Mouse (Mus musculus) midbrain, embryonic 12.5 days (tissue): Measurements from ENCODE around the gene Slc35g2. TPM values are rescaled to one million over a fixed set of nuclear protein-coding genes. Genes with fewer than 3 reads are reported as not detected.

Experiments
- ATAC-seq: fragments of 200-750 bp; cut with Nextera tagmentation; 2 replicates; pipeline ENCODE4 v1.8.0; 2017; ENCODE audit warnings: low read depth, moderate TSS enrichment, moderate library complexity; ENCODE audit not compliant: low FRiP score
- H3K27ac ChIP-seq: fragments of 300-500 bp; sonication (generic); replicated peaks from 2 replicates; pipeline ENCODE4 v1.5.1; 2016; ENCODE audit warnings: mild to moderate bottlenecking
- H3K27me3 ChIP-seq: fragments of 300-500 bp; sonication (generic); 2 replicates; pipeline ENCODE4 v1.6.1; 2016; ENCODE audit warnings: mild to moderate bottlenecking
- H3K36me3 ChIP-seq: fragments of 300-500 bp; sonication (generic); 2 replicates; pipeline ENCODE4 v1.6.1; 2016
- H3K4me1 ChIP-seq: fragments of 300-500 bp; sonication (generic); 2 replicates; pipeline ENCODE4 v1.6.1; 2016
- H3K4me2 ChIP-seq: fragments of 300-500 bp; sonication (generic); replicated peaks from 2 replicates; pipeline ENCODE4 v1.6.1; 2016; ENCODE audit warnings: mild to moderate bottlenecking, moderate library complexity
- H3K4me3 ChIP-seq: fragments of 300-500 bp; sonication (generic); 2 replicates; pipeline ENCODE4 v1.5.1; 2016; ENCODE audit warnings: mild to moderate bottlenecking
- H3K9ac ChIP-seq: fragments of 300-500 bp; sonication (generic); replicated peaks from 2 replicates; pipeline ENCODE4 v1.6.1; 2016; ENCODE audit warnings: mild to moderate bottlenecking, moderate library complexity
- H3K9me3 ChIP-seq: fragments of 300-500 bp; sonication (generic); 2 replicates; pipeline ENCODE4 v1.6.1; 2016; ENCODE audit warnings: mild to moderate bottlenecking
- WGBS: fragments of 180-500 bp; shearing (Covaris S2); methylation state at CpG from one replicate; pipeline ENCODE4 v1.1.7; 2016; 5-methylcytosine and 5-hydroxymethylcytosine counted together
- polyA plus RNA-seq: library from polyadenylated mRNA; unstranded; fragments of >200 nt; fragmentation: Nextera tagmentation; extraction: Ambion mirVana; gene quantifications from 2 replicates; pipeline ENCODE4 v1.2.1, GENCODE M21; 2016

The Slc35g2 gene
- 6.7 and 8.9 TPM in 2 replicates for polyA plus RNA-seq

GRCm38 (mm10) chr9:100570626-100571233 is at the start of gene Slc35g2:
Gene Slc35g2, minus strand, starts transcription at chr9:100571090.
- ATAC-seq, result peak; percentile 94
- H3K4me3 ChIP-seq, result peak within 1 kb of the TSS; percentile 70
- H3K36me3 ChIP-seq, result no peaks in the 10 kb centered on the region
- H3K4me1 ChIP-seq, result peaks cover 18% of the 10 kb centered on the region
- peak within 1 kb of the TSS; percentile 73 for H3K9ac ChIP-seq
- peaks cover 6% of the 10 kb centered on the region; the same call in 1 of the 2 replicates for H3K27me3 ChIP-seq
- H3K27ac ChIP-seq, result peak within 1 kb of the TSS; percentile 50
- under 1% methylated on average over 55 of the region's 55 CpGs for WGBS
- peak within 1 kb of the TSS; percentile 81 for H3K4me2 ChIP-seq
- no peaks in the 10 kb centered on the region for H3K9me3 ChIP-seq

GRCm38 (mm10) chr9:100616947-100617346 is 46.1 kb upstream of the Slc35g2 start:
- Histone ChIP-seq H3K4me2 (0 out of 2 replicates have a peak overlapping the region, but pooled peaks have one; percentile 14), H3K4me1 (peaks cover 15% of the 10 kb centered on the region; the same call in 1 of the 2 replicates), H3K27me3 (no peaks in the 10 kb centered on the region; the same call in 1 of the 2 replicates), H3K9ac (no peak overlapping the region; the same call in 1 of the 2 replicates), H3K9me3 (no peaks in the 10 kb centered on the region), H3K36me3 (no peaks in the 10 kb centered on the region), H3K4me3 (no peak overlapping the region), H3K27ac (peak overlapping the region; percentile 49; the same call in 1 of the 2 replicates)
- 23% methylated on average over 11 of the region's 11 CpGs for WGBS
- ATAC-seq, result no peak

- no peak for ATAC-seq
- no peak overlapping the region for H3K4me3 ChIP-seq
- 73% methylated on average over 3 of the region's 3 CpGs for WGBS
- no peak overlapping the region for H3K4me2 ChIP-seq
- no peaks in the 10 kb centered on the region for H3K36me3 ChIP-seq
- H3K27me3 ChIP-seq, result no peaks in the 10 kb centered on the region; the same call in 1 of the 2 replicates
- H3K9me3 ChIP-seq, result no peaks in the 10 kb centered on the region
- H3K9ac ChIP-seq, result no peak overlapping the region
- no peak overlapping the region for H3K27ac ChIP-seq
- peaks cover 12% of the 10 kb centered on the region; the same call in 1 of the 2 replicates for H3K4me1 ChIP-seq
These were observed 42.7 kb upstream of the Slc35g2 start for GRCm38 (mm10) chr9:100613501-100614071.

- ATAC-seq, result no peak
- no peaks in the 10 kb centered on the region for H3K36me3 ChIP-seq
- H3K9ac ChIP-seq, result no peak overlapping the region
- no peak overlapping the region for H3K4me2 ChIP-seq
- peaks cover 4% of the 10 kb centered on the region; the same call in 1 of the 2 replicates for H3K4me1 ChIP-seq
- no peak overlapping the region for H3K4me3 ChIP-seq
- 64% methylated on average over 7 of the region's 7 CpGs for WGBS
- H3K9me3 ChIP-seq, result no peaks in the 10 kb centered on the region
- no peak overlapping the region for H3K27ac ChIP-seq
- H3K27me3 ChIP-seq, result no peaks in the 10 kb centered on the region
These were observed 35.2 kb upstream of the Slc35g2 start for GRCm38 (mm10) chr9:100605985-100606554.

GRCm38 (mm10) chr9:100605522-100605921 is 34.6 kb upstream of the Slc35g2 start:
- Histone ChIP-seq H3K27ac (no peak overlapping the region), H3K4me2 (no peak overlapping the region), H3K4me1 (peaks cover 4% of the 10 kb centered on the region; the same call in 1 of the 2 replicates), H3K9me3 (no peaks in the 10 kb centered on the region), H3K27me3 (no peaks in the 10 kb centered on the region), H3K4me3 (no peak overlapping the region), H3K9ac (no peak overlapping the region), H3K36me3 (no peaks in the 10 kb centered on the region)
- ATAC-seq, result no peak
- WGBS, result 93% methylated on average over 1 of the region's 1 CpGs

- Histone ChIP-seq H3K4me1 (peaks cover 16% of the 10 kb centered on the region), H3K27me3 (no peaks in the 10 kb centered on the region), H3K27ac (no peak overlapping the region), H3K4me2 (no peak overlapping the region), H3K9me3 (no peaks in the 10 kb centered on the region), H3K4me3 (no peak overlapping the region), H3K36me3 (no peaks in the 10 kb centered on the region), H3K9ac (no peak overlapping the region)
- no peak for ATAC-seq
- 72% methylated on average over 5 of the region's 5 CpGs for WGBS
These were observed 32.3 kb upstream of the Slc35g2 start for GRCm38 (mm10) chr9:100603156-100603555.

- H3K9ac ChIP-seq, result no peak overlapping the region
- H3K4me1 ChIP-seq, result peaks cover 16% of the 10 kb centered on the region
- no peak overlapping the region for H3K4me2 ChIP-seq
- no peaks in the 10 kb centered on the region for H3K27me3 ChIP-seq
- no peak overlapping the region for H3K4me3 ChIP-seq
- H3K36me3 ChIP-seq, result no peaks in the 10 kb centered on the region
- WGBS, result 94% methylated on average over 1 of the region's 1 CpGs
- no peaks in the 10 kb centered on the region for H3K9me3 ChIP-seq
- no peak overlapping the region for H3K27ac ChIP-seq
- no peak for ATAC-seq
These were observed 31.2 kb upstream of the Slc35g2 start for GRCm38 (mm10) chr9:100602130-100602529.

GRCm38 (mm10) chr9:100599761-100600328 is 29.0 kb upstream of the Slc35g2 start:
- no peak overlapping the region for H3K9ac ChIP-seq
- H3K36me3 ChIP-seq, result no peaks in the 10 kb centered on the region
- H3K9me3 ChIP-seq, result no peaks in the 10 kb centered on the region
- H3K4me1 ChIP-seq, result peaks cover 13% of the 10 kb centered on the region
- no peak overlapping the region for H3K4me3 ChIP-seq
- no peaks in the 10 kb centered on the region for H3K27me3 ChIP-seq
- no peak overlapping the region for H3K27ac ChIP-seq
- no peak for ATAC-seq
- WGBS, result 31% methylated on average over 3 of the region's 3 CpGs
- H3K4me2 ChIP-seq, result no peak overlapping the region

GRCm38 (mm10) chr9:100597546-100597945 is 26.7 kb upstream of the Slc35g2 start, which contains the start of gene Stag1:
Gene Stag1, plus strand, starts transcription at chr9:100597798.
- H3K4me1 ChIP-seq, result peaks cover 13% of the 10 kb centered on the region
- H3K4me3 ChIP-seq, result no peak within 1 kb of the TSS
- WGBS, result 91% methylated on average over 8 of the region's 8 CpGs
- no peak within 1 kb of the TSS for H3K9ac ChIP-seq
- no peaks in the 10 kb centered on the region for H3K36me3 ChIP-seq
- ATAC-seq, result no peak
- no peak within 1 kb of the TSS for H3K27ac ChIP-seq
- no peaks in the 10 kb centered on the region for H3K9me3 ChIP-seq
- no peaks in the 10 kb centered on the region for H3K27me3 ChIP-seq
- H3K4me2 ChIP-seq, result no peak within 1 kb of the TSS

- H3K9me3 ChIP-seq, result no peaks in the 10 kb centered on the region
- no peaks in the 10 kb centered on the region for H3K36me3 ChIP-seq
- H3K27ac ChIP-seq, result no peak overlapping the region
- H3K4me3 ChIP-seq, result no peak overlapping the region
- H3K4me1 ChIP-seq, result peaks cover 13% of the 10 kb centered on the region
- ATAC-seq, result no peak
- 91% methylated on average over 8 of the region's 8 CpGs for WGBS
- no peak overlapping the region for H3K4me2 ChIP-seq
- H3K9ac ChIP-seq, result no peak overlapping the region
- no peaks in the 10 kb centered on the region for H3K27me3 ChIP-seq
These were observed 25.4 kb upstream of the Slc35g2 start for GRCm38 (mm10) chr9:100596317-100596716.

GRCm38 (mm10) chr9:100590462-100590861 is 19.6 kb upstream of the Slc35g2 start:
- 83% methylated on average over 4 of the region's 4 CpGs for WGBS
- Histone ChIP-seq H3K9ac (no peak overlapping the region), H3K9me3 (no peaks in the 10 kb centered on the region), H3K4me3 (no peak overlapping the region), H3K27me3 (no peaks in the 10 kb centered on the region), H3K4me2 (no peak overlapping the region), H3K36me3 (no peaks in the 10 kb centered on the region), H3K4me1 (no peaks in the 10 kb centered on the region), H3K27ac (no peak overlapping the region)
- ATAC-seq, result no peak

GRCm38 (mm10) chr9:100584031-100584430 is 13.1 kb upstream of the Slc35g2 start:
- no peaks in the 10 kb centered on the region; the same call in 1 of the 2 replicates for H3K27me3 ChIP-seq
- no peaks in the 10 kb centered on the region for H3K36me3 ChIP-seq
- H3K4me2 ChIP-seq, result no peak overlapping the region
- no peak for ATAC-seq
- no peak overlapping the region for H3K9ac ChIP-seq
- no peak overlapping the region for H3K4me3 ChIP-seq
- H3K27ac ChIP-seq, result no peak overlapping the region
- WGBS, result 83% methylated on average over 4 of the region's 4 CpGs
- H3K9me3 ChIP-seq, result no peaks in the 10 kb centered on the region
- H3K4me1 ChIP-seq, result peaks cover 27% of the 10 kb centered on the region
